Mouse (Mus musculus): ENCODE data around the gene Pbsn. TPM values are rescaled to one million over a fixed set of nuclear protein-coding genes. Genes with fewer than 3 reads are reported as not detected.

The Pbsn gene
- not detected for polyA plus RNA-seq (2014; fragmentation: Illumina TruSeq; extraction: RNeasy Lipid Tissue Mini Kit (QIAGEN cat#74804); ENCODE audit: low read depth, low replicate concordance)

DNA sequence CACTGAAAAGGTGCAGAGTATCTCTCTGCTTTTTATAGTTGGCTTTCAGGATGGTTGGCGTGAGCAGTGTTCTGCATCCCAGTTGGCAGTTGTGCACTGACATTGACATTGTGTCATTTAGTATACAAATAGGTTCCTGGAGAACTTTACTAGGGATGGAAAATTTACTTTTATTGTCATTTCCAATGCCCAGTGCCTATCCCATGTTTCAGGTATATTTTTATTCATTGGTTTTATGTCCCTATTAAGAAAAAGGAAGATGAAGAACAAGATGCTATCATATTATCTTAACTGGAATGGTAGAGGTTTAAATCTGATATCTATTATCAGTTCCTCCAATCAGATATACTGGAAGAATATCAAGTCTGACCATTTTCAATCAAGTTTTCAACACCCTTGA is at the start of gene Pbsn:
Pbsn (minus strand) TSS at position 101 of the 400 bp plus-strand sequence.

GRCm38 (mm10) chrX:77864458-77864857 is 11.0 kb upstream of the Pbsn start, which contains the start of gene Gm14744:
Gene Gm14744 (plus strand): TSS chrX:77864758.

DNA sequence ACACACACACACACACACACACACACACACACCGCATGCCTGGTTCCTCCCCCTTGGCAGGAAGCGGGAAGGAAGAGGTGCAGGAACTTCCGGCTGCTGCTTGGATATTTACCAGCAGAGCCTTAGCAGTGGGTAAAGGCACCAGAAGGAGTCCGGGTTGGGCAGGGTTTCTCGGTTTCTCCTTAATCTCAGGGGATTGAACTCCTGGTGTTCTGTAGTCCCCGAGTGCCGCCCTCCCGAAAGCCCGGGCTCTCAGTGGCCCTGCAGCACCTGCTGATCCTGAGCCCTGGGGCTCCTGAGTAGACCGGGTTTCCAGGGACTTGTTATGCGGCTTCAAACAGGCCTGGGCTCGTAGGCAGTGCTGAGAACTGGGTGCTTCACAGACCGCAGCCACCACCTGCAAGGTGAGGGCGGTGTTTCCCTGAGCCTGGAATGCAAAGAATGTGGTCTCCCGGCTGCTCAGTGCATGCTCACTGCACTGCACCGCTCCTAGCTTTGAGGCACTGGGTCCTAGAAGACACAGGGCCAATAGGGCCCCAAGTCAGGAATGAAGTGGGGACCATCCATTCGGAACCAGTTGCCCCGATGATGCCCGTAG is 57.1 kb downstream of the Pbsn start, which contains the start of gene Prkx:
Prkx (minus strand) TSS at position 41 of the 598 bp plus-strand sequence.

Other genes with a start within 250 kb of the Pbsn start
- gene Prkx, start 57.3 kb downstream of the Pbsn start, polyA plus RNA-seq (2014; fragmentation: Illumina TruSeq; extraction: RNeasy Lipid Tissue Mini Kit (QIAGEN cat#74804); ENCODE audit: low read depth, low replicate concordance), result 6.3 TPM
- not detected for gene Gm14744, start 11.1 kb upstream of the Pbsn start, polyA plus RNA-seq (2014; fragmentation: Illumina TruSeq; extraction: RNeasy Lipid Tissue Mini Kit (QIAGEN cat#74804); ENCODE audit: low read depth, low replicate concordance)
- not detected for gene 5430402E10Rik, start 71.4 kb upstream of the Pbsn start, polyA plus RNA-seq (2014; fragmentation: Illumina TruSeq; extraction: RNeasy Lipid Tissue Mini Kit (QIAGEN cat#74804); ENCODE audit: low read depth, low replicate concordance)
- not detected for gene Obp1a, start 237.8 kb upstream of the Pbsn start, polyA plus RNA-seq (2014; fragmentation: Illumina TruSeq; extraction: RNeasy Lipid Tissue Mini Kit (QIAGEN cat#74804); ENCODE audit: low read depth, low replicate concordance)